Mouse (Mus musculus): Measurements from ENCODE around the gene Rpl23a. TPM values are rescaled to one million over a fixed set of nuclear protein-coding genes. Genes with fewer than 3 reads are reported as not detected.

Gene Rpl23a
- polyA plus RNA-seq, 1 experiment from 2014 or later, result 768 TPM

DNA sequence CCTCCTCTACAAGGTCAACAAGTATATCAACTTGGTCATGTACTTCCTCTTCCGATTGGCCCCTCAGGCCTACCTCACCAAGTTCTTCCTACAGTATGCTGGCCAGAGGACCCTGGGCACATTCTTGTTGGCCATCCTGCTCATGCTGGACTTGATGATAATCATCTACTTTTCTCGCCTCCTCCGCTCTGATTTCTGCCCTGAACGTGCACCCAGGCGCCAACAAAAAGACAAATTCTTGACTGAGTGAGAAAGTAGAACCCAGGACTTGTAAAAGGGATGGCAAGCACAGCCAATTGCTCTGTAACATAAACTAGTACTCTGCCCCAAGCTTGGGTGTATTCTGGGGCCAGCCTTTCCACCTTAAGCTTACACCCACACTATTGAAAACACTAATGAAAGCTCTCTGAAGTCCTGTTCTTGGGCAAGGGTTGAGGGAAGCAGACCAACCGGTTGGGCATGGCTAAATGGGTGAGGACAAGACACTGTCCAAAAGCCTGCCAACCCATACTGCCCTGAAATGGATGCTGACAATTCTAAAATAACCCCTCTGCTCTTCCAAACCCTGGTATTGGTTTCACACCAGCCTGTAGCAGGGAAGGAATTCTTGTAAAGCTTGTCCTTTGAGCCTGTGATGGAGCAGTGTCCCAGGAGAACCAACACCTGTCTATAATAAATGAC is 3.2 kb downstream of the Rpl23a start:
- no peak overlapping the region for H3K4me3 ChIP-seq (ENCODE audit: low read depth, low read length)
- H3K9ac ChIP-seq (ENCODE audit: low read depth, low read length), result no peak overlapping the region
- no peaks in the 10 kb centered on the region for H3K9me3 ChIP-seq (ENCODE audit: control insufficient read depth)
- ATAC-seq, result no peak
- H3K4me2 ChIP-seq (replicated peaks; ENCODE audit: low read depth), result no peak overlapping the region
- H3K27ac ChIP-seq (ENCODE audit: low read depth, low read length), result peak overlapping the region; percentile 15; the same call in 1 of the 2 replicates
- WGBS, result 55% methylated on average over 6 of the region's 6 CpGs
- no peaks in the 10 kb centered on the region for H3K4me1 ChIP-seq (replicated peaks; ENCODE audit: control insufficient read depth, insufficient read depth, low read length)
- H3K36me3 ChIP-seq (ENCODE audit: control insufficient read depth, insufficient read depth), result peaks cover 19% of the 10 kb centered on the region
- no peak for TF ChIP-seq CTCF (IDR thresholded peaks at IDR 0.05; ENCODE audit: low read depth)
- no peaks in the 10 kb centered on the region for H3K27me3 ChIP-seq (replicated peaks; ENCODE audit: control insufficient read depth, insufficient read depth, low read length)

GRCm38 (mm10) chr11:78179438-78179999 is 3.9 kb downstream of the Rpl23a start:
- Histone ChIP-seq H3K4me3 (ENCODE audit: low read depth, low read length) (peak overlapping the region; percentile 69), H3K27me3 (replicated peaks; ENCODE audit: control insufficient read depth, insufficient read depth, low read length) (no peaks in the 10 kb centered on the region), H3K9ac (ENCODE audit: low read depth, low read length) (no peak overlapping the region), H3K27ac (ENCODE audit: low read depth, low read length) (no peak overlapping the region), H3K9me3 (ENCODE audit: control insufficient read depth) (no peaks in the 10 kb centered on the region), H3K4me2 (replicated peaks; ENCODE audit: low read depth) (peak overlapping the region; percentile 94), H3K4me1 (replicated peaks; ENCODE audit: control insufficient read depth, insufficient read depth, low read length) (no peaks in the 10 kb centered on the region), H3K36me3 (ENCODE audit: control insufficient read depth, insufficient read depth) (peaks cover 19% of the 10 kb centered on the region)
- no peak for TF ChIP-seq CTCF (IDR thresholded peaks at IDR 0.05; ENCODE audit: low read depth)
- ATAC-seq, result no peak
- WGBS, result 19% methylated on average over 8 of the region's 8 CpGs

GRCm38 (mm10) chr11:78178859-78179437 is 4.4 kb downstream of the Rpl23a start:
- peak; percentile 2; the same call in 1 of the 2 replicates for ATAC-seq
- 2% methylated on average over 29 of the region's 29 CpGs for WGBS
- TF ChIP-seq CTCF (IDR thresholded peaks at IDR 0.05; ENCODE audit: low read depth), result no peak

GRCm38 (mm10) chr11:78177903-78178858 is 5.2 kb downstream of the Rpl23a start:
- WGBS, result under 1% methylated on average over 71 of the region's 84 CpGs

More at GRCm38 (mm10) chr11:78178859-78179437, 4.4 kb downstream of the Rpl23a start:
- Histone ChIP-seq H3K27me3 (replicated peaks; ENCODE audit: control insufficient read depth, insufficient read depth, low read length) (no peaks in the 10 kb centered on the region), H3K9me3 (ENCODE audit: control insufficient read depth) (no peaks in the 10 kb centered on the region), H3K27ac (ENCODE audit: low read depth, low read length) (peak overlapping the region; percentile 92), H3K4me1 (replicated peaks; ENCODE audit: control insufficient read depth, insufficient read depth, low read length) (no peaks in the 10 kb centered on the region), H3K4me3 (ENCODE audit: low read depth, low read length) (peak overlapping the region; percentile 69), H3K36me3 (ENCODE audit: control insufficient read depth, insufficient read depth) (peaks cover 19% of the 10 kb centered on the region), H3K4me2 (replicated peaks; ENCODE audit: low read depth) (peak overlapping the region; percentile 94), H3K9ac (ENCODE audit: low read depth, low read length) (peak overlapping the region; percentile 65)

GRCm38 (mm10) chr11:78177437-78177836 is 5.9 kb downstream of the Rpl23a start:
- no peak for TF ChIP-seq CTCF (IDR thresholded peaks at IDR 0.05; ENCODE audit: low read depth)
- H3K9ac ChIP-seq (ENCODE audit: low read depth, low read length), result peak overlapping the region; percentile 35; the same call in 1 of the 2 replicates
- H3K36me3 ChIP-seq (ENCODE audit: control insufficient read depth, insufficient read depth), result peaks cover 19% of the 10 kb centered on the region
- peak; percentile 23; the same call in 1 of the 2 replicates for ATAC-seq
- H3K9me3 ChIP-seq (ENCODE audit: control insufficient read depth), result no peaks in the 10 kb centered on the region
- no peaks in the 10 kb centered on the region for H3K27me3 ChIP-seq (replicated peaks; ENCODE audit: control insufficient read depth, insufficient read depth, low read length)
- H3K27ac ChIP-seq (ENCODE audit: low read depth, low read length), result peak overlapping the region; percentile 92
- peak overlapping the region; percentile 69 for H3K4me3 ChIP-seq (ENCODE audit: low read depth, low read length)
- under 1% methylated on average over 10 of the region's 10 CpGs for WGBS
- no peaks in the 10 kb centered on the region for H3K4me1 ChIP-seq (replicated peaks; ENCODE audit: control insufficient read depth, insufficient read depth, low read length)
- H3K4me2 ChIP-seq (replicated peaks; ENCODE audit: low read depth), result peak overlapping the region; percentile 94

More at GRCm38 (mm10) chr11:78177903-78178858, 5.2 kb downstream of the Rpl23a start:
- TF ChIP-seq CTCF (IDR thresholded peaks at IDR 0.05; ENCODE audit: low read depth), result peak; percentile 100
- H3K4me2 ChIP-seq (replicated peaks; ENCODE audit: low read depth), result peak overlapping the region; percentile 94
- no peaks in the 10 kb centered on the region for H3K9me3 ChIP-seq (ENCODE audit: control insufficient read depth)
- H3K36me3 ChIP-seq (ENCODE audit: control insufficient read depth, insufficient read depth), result peaks cover 19% of the 10 kb centered on the region
- ATAC-seq, result peak; percentile 83
- no peaks in the 10 kb centered on the region for H3K4me1 ChIP-seq (replicated peaks; ENCODE audit: control insufficient read depth, insufficient read depth, low read length)
- H3K4me3 ChIP-seq (ENCODE audit: low read depth, low read length), result peak overlapping the region; percentile 69
- no peaks in the 10 kb centered on the region for H3K27me3 ChIP-seq (replicated peaks; ENCODE audit: control insufficient read depth, insufficient read depth, low read length)
- peak overlapping the region; percentile 65 for H3K9ac ChIP-seq (ENCODE audit: low read depth, low read length)
- H3K27ac ChIP-seq (ENCODE audit: low read depth, low read length), result peak overlapping the region; percentile 92
